Comparison of ENCODE assay signal across 8 mouse cellular contexts in genomic region chr4:149955631-149956030, GRCm38 (mm10). TPM values are rescaled to one million over a fixed set of nuclear protein-coding genes. Genes with fewer than 3 reads are reported as not detected.
DNase-seq lines count a peak whose midpoint lies in the region; ATAC-seq and TF ChIP-seq lines count a peak whose summit lies in the region.

No protein-coding gene starts in this region.

- ATAC-seq in liver, embryonic 11.5 days (replicated peaks; ENCODE audit: low FRiP score) = no peak
- peak; percentile 12 for ATAC-seq in intestine, embryonic 15.5 days

- H3K4me2 ChIP-seq in liver, embryonic 11.5 days = peak overlapping the region; percentile 94
- H3K4me2 ChIP-seq in intestine, embryonic 15.5 days (replicated peaks) = peak overlapping the region; percentile 93
- peak overlapping the region; percentile 95 for H3K4me2 ChIP-seq in myocyte (ENCODE audit: low read depth)

- WGBS in liver, embryonic 11.5 days = 20% methylated on average over 15 of the region's 15 CpGs
- 13% methylated on average over 15 of the region's 15 CpGs for WGBS in intestine, embryonic 15.5 days

- no peaks in the 10 kb centered on the region for H3K36me3 ChIP-seq in liver, embryonic 11.5 days (ENCODE audit: control insufficient read depth, insufficient read depth, low read length)
- no peaks in the 10 kb centered on the region for H3K36me3 ChIP-seq in intestine, embryonic 15.5 days
- H3K36me3 ChIP-seq in myocyte (ENCODE audit: control insufficient read depth, insufficient read depth) = peaks cover 3% of the 10 kb centered on the region

- no peak overlapping the region for H3K27ac ChIP-seq in liver, embryonic 11.5 days (ENCODE audit: low read depth, low read length)
- peak overlapping the region; percentile 85 for H3K27ac ChIP-seq in embryonic fibroblast, embryonic 13.5 days (ENCODE audit: insufficient read depth, low read length)
- H3K27ac ChIP-seq in intestine, embryonic 15.5 days = no peak overlapping the region

- no peak for DNase-seq in liver, embryonic 11.5 days (ENCODE audit: low spot score)
- DNase-seq in liver = no peak
- no peak for DNase-seq in urinary bladder, postnatal 14 days (ENCODE audit: low spot score)
- no peak for DNase-seq in left cerebral cortex, adult 18-20 months (ENCODE audit: low spot score in 2 of 2)
- DNase-seq in left cerebral cortex, postnatal 14 days (ENCODE audit: low spot score in 2 of 2) = no peak

- intact Hi-C loops in left cerebral cortex, postnatal 14 days (cut with DNase I) = loop anchor here (5.0 kb wide), 2 partner anchors 113 to 218 kb away; partner anchors contain the start of gene Tmem201

- TF ChIP-seq POLR2A in embryonic fibroblast, embryonic 13.5 days (IDR thresholded peaks at IDR 0.05; ENCODE audit: low read depth, low read length) = no peak
- no peak for TF ChIP-seq POLR2A in myocyte (IDR thresholded peaks at IDR 0.05; ENCODE audit: insufficient read length, low read depth)

- H3K4me3 ChIP-seq in liver, embryonic 11.5 days (ENCODE audit: low read depth, low read length) = peak overlapping the region; percentile 60; the same call in 1 of the 2 replicates
- H3K4me3 ChIP-seq in embryonic fibroblast, embryonic 13.5 days (ENCODE audit: insufficient read depth, low read length) = peak overlapping the region; percentile 35
- H3K4me3 ChIP-seq in intestine, embryonic 15.5 days (replicated peaks) = peak overlapping the region; percentile 73; the same call in 1 of the 2 replicates
- peak overlapping the region; percentile 81 for H3K4me3 ChIP-seq in myocyte

- TF ChIP-seq CTCF in embryonic fibroblast, embryonic 13.5 days (IDR thresholded peaks at IDR 0.05; ENCODE audit: borderline replicate concordance, insufficient read depth, low read length) = no peak

- peaks cover 31% of the 10 kb centered on the region for H3K79me2 ChIP-seq in myocyte (ENCODE audit: control insufficient read depth, insufficient read depth)

- peaks cover 73% of the 10 kb centered on the region for H3K27me3 ChIP-seq in liver, embryonic 11.5 days (replicated peaks; ENCODE audit: control insufficient read depth, insufficient read depth, low read length)
- H3K27me3 ChIP-seq in intestine, embryonic 15.5 days (replicated peaks) = peaks cover 5% of the 10 kb centered on the region; the same call in 1 of the 2 replicates
- H3K27me3 ChIP-seq in myocyte (ENCODE audit: control insufficient read depth, insufficient read depth, insufficient read length) = no peaks in the 10 kb centered on the region

- no peak overlapping the region for H3ac ChIP-seq in myocyte (ENCODE audit: control insufficient read depth, insufficient read length)

- no peaks in the 10 kb centered on the region for H3K9me3 ChIP-seq in liver, embryonic 11.5 days (ENCODE audit: control insufficient read depth, low read length)
- no peaks in the 10 kb centered on the region for H3K9me3 ChIP-seq in intestine, embryonic 15.5 days

- H3K4me1 ChIP-seq in liver, embryonic 11.5 days (replicated peaks; ENCODE audit: control insufficient read depth, insufficient read depth, low read length) = peaks cover 14% of the 10 kb centered on the region; the same call in 1 of the 2 replicates
- H3K4me1 ChIP-seq in embryonic fibroblast, embryonic 13.5 days (ENCODE audit: control insufficient read depth, insufficient read depth, low read length) = peaks cover 12% of the 10 kb centered on the region; the same call in 1 of the 2 replicates
- H3K4me1 ChIP-seq in intestine, embryonic 15.5 days (replicated peaks) = peaks cover 9% of the 10 kb centered on the region

- H3K9ac ChIP-seq in liver, embryonic 11.5 days (ENCODE audit: low read depth, low read length) = no peak overlapping the region
- 0 out of 2 replicates have a peak overlapping the region, but pooled peaks have one; percentile 18 for H3K9ac ChIP-seq in intestine, embryonic 15.5 days

TF ChIP-seq in myocyte, 11 proteins besides CTCF, POLR2A, EP300 and RAD21:
- TF ChIP-seq USF1 (IDR thresholded peaks at IDR 0.05; ENCODE audit: low read depth) (no peak), REST (IDR thresholded peaks at IDR 0.05; ENCODE audit: insufficient read depth, insufficient read length) (no peak), POLR2AphosphoS2 (IDR thresholded peaks at IDR 0.05; ENCODE audit: insufficient read length, low read depth) (no peak), MYOG (IDR thresholded peaks at IDR 0.05; ENCODE audit: control insufficient read depth in 1 of 3, insufficient read depth in 1 of 3, insufficient read length in 2 of 3, low read depth in 2 of 3) (no peak), SRF (IDR thresholded peaks at IDR 0.05; ENCODE audit: control insufficient read depth, insufficient read length, low read depth) (no peak), MAX (IDR thresholded peaks at IDR 0.05; ENCODE audit: low read depth) (no peak), E2F4 (IDR thresholded peaks at IDR 0.05; ENCODE audit: insufficient read depth) (no peak), CEBPB (IDR thresholded peaks at IDR 0.05; ENCODE audit: insufficient read depth, poor library complexity, severe bottlenecking) (no peak)

RNA-seq across cellular contexts. Expression of gene Spsb1, which starts 0.8 kb away (rescaled TPM):
- 2.9 and 3.1 TPM in 2 replicates for polyA plus RNA-seq in liver, embryonic 11.5 days (2014; fragmentation: Nextera tagmentation; extraction: Ambion mirVana)
- polyA plus RNA-seq in embryonic fibroblast, embryonic 13.5 days (2011; ENCODE audit: insufficient read length, low read depth, missing spikeins) = 36.4 and 40.9 TPM in 2 replicates
- polyA plus RNA-seq in intestine, embryonic 15.5 days (2015; fragmentation: Nextera tagmentation; extraction: Ambion mirVana) = 17.0 and 18.2 TPM in 2 replicates
- polyA plus RNA-seq in myocyte (2012; fragmentation: generic; extraction: Trizol) = 22.6 TPM
- total RNA-seq in left cerebral cortex, adult 18-20 months (2021) = 10 to 100 TPM; 11.1 to 13.8 TPM
- 10 to 100 TPM; 17.7 to 19.6 TPM for total RNA-seq in left cerebral cortex, postnatal 14 days (2021)

RNA-seq across cellular contexts. Expression of gene H6pd, which starts 53.2 kb away (rescaled TPM):
- 9.4 and 9.8 TPM in 2 replicates for polyA plus RNA-seq in liver, embryonic 11.5 days (2014; fragmentation: Nextera tagmentation; extraction: Ambion mirVana)
- polyA plus RNA-seq in embryonic fibroblast, embryonic 13.5 days (2011; ENCODE audit: insufficient read length, low read depth, missing spikeins) = 59.2 and 64.8 TPM in 2 replicates
- polyA plus RNA-seq in intestine, embryonic 15.5 days (2015; fragmentation: Nextera tagmentation; extraction: Ambion mirVana) = 22.2 and 24.0 TPM in 2 replicates
- polyA plus RNA-seq in myocyte (2012; fragmentation: generic; extraction: Trizol) = 21.8 TPM
- 10 to 100 TPM; 11.2 to 11.5 TPM for total RNA-seq in left cerebral cortex, adult 18-20 months (2021)
- total RNA-seq in left cerebral cortex, postnatal 14 days (2021) = 10 to 100 TPM; 11.4 to 14.2 TPM
